Mouse (Mus musculus) liver, adult 2 months (tissue): ENCODE measurements at regions not wholly inside any gene's neighbourhood (a gene's known extent, or its start where the extent isn't known, plus 50 kb on each side); places are given as distances from the start of the nearest gene placed in this dataset.

Experiments
- CTCF ChIP-seq: fragments of 200-500 bp; IDR thresholded peaks from 2 replicates; pipeline ENCODE4 v1.5.1; 2011; ENCODE audit warnings: low read depth, low read length, control low read depth
- POLR2A ChIP-seq: fragments of 200-500 bp; IDR thresholded peaks from 2 replicates; pipeline ENCODE4 v1.6.1; 2011; ENCODE audit warnings: low read length, control low read depth; ENCODE audit not compliant: insufficient read depth; ENCODE audit errors: extremely low read depth

DNA sequence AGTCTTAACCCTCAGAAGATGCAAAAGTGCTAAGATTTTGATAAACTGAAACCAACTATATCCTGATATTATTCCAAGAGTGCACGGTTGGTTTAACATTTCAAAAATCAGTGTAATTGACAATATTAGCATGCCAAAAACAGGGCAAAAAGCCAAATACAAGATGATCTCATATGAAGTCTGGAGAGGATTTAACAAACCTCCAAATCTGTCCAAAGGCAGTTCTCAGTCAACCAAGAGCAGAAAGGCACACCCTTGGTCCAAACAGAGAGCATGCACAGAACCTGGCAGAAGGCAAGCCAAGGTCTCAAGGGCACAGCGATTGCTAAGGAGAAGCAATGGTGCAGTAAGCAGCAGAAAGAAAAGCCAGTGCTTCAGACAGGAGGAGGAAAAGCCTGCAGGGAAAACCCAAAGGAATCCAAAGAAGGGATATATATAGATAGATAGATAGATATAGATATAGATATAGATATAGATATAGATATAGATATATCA, 62.3 kb upstream of the Mast4 start:
- no peak for TF ChIP-seq CTCF
- no peak for TF ChIP-seq POLR2A
